Mouse (Mus musculus) heart, adult 2 months (tissue): ENCODE measurements around the gene Top2b.

ENCODE experiments used
- CTCF ChIP-seq: fragments of 200-600 bp; IDR thresholded peaks from 2 replicates; pipeline ENCODE4 v1.8.1; 2022; ENCODE audit warnings: antibody characterized with exemption, mild to moderate bottlenecking, moderate library complexity
- EP300 ChIP-seq: fragments of 200-500 bp; IDR thresholded peaks from 2 replicates; pipeline ENCODE4 v1.6.1; 2011; ENCODE audit warnings: low read depth, low read length, control low read depth; ENCODE audit not compliant: insufficient read depth
- POLR2A ChIP-seq: fragments of 200-500 bp; IDR thresholded peaks from 2 replicates; pipeline ENCODE4 v1.6.1; 2011; ENCODE audit warnings: mild to moderate bottlenecking, low read depth, low read length, control low read depth; ENCODE audit not compliant: insufficient read depth

DNA sequence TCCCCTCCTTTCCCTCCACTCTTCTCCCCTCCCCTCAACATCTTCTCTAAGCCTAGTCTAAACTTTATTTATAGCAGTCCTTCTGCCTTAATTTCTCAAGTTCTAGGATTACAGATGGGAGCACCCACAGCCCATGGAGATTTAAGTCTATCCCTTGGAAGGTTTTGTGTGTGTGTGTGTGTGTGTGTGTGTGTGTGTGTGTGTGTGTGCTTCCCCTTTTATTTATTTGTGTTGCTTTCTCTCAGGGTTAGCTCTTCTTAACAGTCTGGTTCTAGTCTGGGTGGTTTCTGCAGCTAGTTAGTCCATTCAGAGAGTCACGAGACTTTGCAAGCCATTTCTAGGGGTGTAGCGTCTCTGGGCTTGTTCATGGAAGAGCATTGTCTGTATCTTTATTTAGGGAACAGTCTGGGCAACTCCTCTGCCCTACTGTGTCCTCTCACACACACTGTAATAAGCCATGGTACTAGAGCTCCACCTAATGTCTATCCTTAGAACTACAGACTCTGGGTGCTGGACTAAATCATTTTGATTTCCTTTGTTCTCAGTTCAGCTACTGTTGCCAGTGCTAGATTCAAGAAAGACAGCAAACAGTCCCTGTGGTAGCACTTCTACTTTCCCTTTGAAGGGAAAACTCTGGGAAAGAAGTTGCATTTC lies 15.1 kb downstream of the Top2b start:
- TF ChIP-seq CTCF (peak; percentile 99), POLR2A (no peak), EP300 (no peak)
